Mouse (Mus musculus) 3134 (cell line): Measurements from ENCODE around the gene Mcm7.
"Not testable (repeated sequence)": the region's sequence is repeated elsewhere in the genome, so short reads cannot be mapped to it uniquely, and the experiment has no call there.

Source experiments
- DNase-seq: peaks from one replicate; pipeline ENCODE4 v3.0.0-alpha.2; 2011; ENCODE audit warnings: low spot score; ENCODE audit not compliant: insufficient read length; ENCODE audit errors: extremely low read depth

The Mcm7 gene

DNA sequence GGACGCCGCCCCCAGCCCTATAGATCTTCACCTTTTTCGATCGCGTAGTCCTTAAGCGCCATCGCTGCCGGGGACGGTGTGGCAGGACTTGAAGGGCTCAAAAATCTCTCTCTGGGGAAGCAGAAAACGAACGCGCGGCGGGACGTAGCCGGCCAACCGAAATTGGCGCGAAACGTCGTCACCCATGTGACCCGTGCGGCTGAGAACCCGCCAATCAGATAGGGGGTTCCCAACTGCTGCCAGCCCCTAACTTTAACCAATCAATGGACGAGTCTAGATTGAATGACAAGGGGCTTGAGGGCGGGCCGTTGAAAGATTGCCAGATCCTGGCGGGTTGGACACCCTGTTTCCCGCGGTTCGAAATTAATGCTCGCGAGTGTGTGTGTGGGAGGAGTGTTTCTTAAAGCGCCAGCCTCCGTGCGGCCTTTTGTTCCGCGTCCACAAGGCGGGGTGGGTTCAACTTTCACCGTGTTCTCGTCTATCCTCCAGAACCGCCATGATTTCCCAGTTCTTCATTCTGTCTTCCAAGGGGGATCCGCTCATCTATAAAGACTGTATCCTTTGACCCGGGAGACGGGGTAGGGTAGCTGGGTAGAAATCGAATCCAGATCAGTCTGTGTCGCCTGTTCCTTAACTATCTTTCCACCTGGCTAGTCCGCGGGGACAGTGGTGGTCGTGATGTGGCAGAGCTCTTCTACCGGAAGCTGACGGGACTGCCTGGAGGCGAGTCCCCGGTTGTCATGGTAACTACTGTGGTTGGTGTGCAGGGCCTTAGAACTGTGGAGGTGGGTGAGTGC is at the start of gene Mcm7, which contains the start of gene Ap4m1:
TSS of gene Mcm7 (minus strand) at position 728 of the 797 bp plus-strand sequence.
TSS of gene Ap4m1 (plus strand) at position 308 of the 797 bp plus-strand sequence.
- peak; percentile 94 for DNase-seq

DNA sequence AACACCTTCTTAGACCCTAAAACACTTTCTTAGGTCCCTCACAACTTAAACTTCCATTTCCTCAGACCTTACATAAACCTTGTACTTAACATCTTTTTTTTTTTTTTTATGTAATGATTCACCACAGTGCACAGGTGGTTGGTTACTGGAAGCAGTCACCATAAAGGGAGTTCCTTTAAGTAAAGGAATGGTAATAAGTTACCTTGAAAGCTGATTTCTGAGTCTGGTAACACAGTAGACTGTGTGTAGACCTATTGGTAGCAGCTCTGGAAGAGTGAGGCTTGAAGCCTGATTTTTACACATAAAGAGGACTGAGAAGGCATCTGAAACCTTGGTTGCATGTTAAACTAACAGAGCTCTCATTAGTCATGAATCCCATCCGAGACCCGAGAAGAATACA is 47.6 kb upstream of the Mcm7 start:
- no peak for DNase-seq

DNA sequence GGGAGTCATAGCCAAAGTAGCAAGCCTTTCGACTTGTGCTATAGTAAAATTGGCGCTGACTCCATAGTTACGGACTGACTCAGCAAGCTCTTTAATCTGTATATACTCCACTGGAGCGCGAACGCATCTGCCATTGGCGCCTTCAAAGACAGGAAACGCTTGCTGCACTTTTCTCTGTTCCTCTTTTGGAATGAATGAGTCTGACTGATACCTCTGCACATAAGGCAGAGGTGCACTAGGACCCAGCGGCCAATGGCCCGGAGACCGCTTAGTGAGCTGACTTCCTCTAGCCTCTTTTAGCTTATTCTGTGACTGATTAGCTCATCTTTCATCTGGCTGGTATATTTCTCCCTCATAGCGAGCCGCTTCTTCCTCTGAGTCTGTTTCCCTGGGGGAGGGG is 44.4 kb upstream of the Mcm7 start:
- not testable (repeated sequence) for DNase-seq

DNA sequence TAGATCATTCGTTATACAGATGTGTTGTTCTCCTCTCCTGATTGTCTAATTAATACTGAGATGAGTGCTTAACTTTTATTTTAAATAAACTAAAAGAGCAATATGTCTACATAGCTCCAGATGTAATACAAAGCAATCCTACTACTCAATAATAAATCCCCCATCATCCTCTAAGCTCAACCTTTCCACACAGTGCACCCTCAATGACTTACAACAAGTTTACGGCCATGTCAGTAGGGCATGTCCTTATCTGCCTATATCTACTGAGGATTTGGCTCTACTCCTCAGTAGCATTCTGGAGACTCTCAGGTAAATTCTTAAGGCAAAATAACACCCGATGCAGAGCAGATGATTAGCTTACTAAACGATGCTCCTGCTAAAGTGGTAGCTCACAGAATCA is 35.7 kb upstream of the Mcm7 start:
- no peak for DNase-seq

DNA sequence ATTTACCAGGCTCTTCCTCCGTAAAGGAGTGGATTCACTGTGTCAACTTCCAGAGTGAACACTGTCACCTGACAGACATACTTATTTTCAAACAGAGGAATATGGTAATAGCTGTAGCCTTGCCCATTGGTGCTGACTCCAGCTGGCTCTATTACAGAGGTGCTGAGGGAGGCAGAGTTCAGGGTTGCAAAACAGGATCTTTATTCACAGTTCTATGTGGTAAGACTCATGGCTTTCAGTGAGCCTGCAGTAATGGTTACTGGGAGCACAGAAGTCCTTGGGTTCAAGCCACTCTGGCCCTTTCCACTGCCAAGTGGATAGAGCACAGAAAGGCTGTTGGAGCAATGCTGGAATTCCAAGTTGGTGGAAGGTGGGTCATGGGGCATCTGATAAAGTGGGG is 35.0 kb upstream of the Mcm7 start:
- DNase-seq, result no peak

DNA sequence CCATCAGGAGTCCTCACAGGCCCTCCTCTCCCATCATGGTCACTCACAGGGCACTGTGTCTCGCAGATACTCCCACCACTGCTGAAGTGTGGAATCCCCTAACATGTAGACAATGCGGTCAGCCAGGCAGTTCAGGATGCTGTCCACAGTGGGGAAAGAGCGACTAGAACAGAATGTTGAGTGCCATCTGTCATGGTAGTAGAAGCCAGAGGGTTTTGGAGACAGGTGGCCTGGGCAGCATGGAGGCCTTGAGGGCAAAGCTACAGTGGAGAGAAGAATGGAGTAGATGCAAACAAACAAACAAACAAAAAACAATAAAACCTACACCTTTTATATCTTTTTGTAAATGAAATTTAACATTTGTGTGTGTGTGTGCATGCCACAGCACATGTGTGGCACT is 29.9 kb upstream of the Mcm7 start:
- no peak for DNase-seq

DNA sequence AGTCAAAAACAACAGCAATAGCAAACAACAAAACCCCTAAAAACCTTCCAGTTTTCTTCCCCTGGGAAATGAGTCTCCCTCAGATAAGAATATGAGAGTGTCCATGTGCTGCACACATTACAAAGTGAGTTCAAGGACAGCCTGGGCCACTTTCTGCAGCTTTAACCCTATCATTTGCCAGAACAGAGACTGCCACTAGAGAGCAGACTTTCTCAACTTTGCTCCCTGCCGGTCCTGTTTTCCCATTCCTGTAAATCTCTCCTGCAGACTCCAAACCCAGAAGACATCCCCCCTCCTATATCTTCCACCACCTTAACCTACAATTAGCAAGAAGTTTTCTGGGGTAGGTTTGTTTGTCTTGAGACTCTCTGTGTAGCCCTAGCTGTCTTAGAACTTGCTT is 27.4 kb upstream of the Mcm7 start:
- DNase-seq, result no peak

DNA sequence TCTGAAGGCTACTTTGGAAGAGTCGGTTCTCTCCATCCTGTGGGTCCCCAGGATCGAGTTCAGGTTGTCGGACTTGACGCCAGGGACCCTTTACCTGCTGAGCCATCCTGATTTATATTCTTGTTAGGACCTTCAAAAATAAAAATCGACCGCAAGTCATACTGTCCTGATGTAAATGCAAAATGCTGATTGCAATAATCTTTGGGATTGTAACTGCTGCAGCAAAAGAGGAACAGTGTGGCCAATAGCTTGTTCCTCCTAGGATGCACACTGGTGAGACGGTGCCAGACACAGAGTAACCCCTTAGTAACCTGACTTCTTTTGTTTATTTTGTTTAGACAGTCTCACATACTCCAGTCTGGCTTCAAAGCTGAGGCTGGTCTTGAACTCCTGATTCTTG is 23.2 kb upstream of the Mcm7 start:
- no peak for DNase-seq

DNA sequence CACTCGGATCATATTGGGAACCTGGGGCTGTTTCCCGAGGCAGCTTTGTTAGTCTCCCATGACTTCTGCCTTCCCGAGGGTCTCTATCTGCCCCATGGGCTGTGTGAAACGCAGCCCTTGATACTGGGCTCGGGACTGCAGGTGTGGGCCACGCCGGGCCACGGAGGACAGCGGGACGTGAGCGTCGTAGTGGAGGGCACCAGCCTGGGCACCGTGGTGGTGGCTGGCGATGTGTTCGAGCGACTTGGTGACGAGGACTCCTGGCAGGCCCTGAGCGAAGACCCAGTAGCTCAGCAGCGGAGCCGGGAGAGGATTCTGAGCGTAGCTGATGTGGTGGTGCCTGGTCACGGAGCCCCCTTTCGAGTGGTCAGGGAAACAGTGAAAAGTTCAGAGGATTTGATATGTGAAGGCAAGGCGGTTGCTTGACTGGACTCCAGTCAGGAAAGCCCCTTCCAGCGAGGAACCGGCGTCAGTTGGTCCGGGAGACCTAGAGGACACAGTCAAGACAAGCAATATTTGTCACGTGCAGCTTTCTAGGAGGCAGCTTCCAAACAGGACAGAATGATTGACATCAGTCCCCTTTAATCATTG is 22.6 kb upstream of the Mcm7 start:
- no peak for DNase-seq

DNA sequence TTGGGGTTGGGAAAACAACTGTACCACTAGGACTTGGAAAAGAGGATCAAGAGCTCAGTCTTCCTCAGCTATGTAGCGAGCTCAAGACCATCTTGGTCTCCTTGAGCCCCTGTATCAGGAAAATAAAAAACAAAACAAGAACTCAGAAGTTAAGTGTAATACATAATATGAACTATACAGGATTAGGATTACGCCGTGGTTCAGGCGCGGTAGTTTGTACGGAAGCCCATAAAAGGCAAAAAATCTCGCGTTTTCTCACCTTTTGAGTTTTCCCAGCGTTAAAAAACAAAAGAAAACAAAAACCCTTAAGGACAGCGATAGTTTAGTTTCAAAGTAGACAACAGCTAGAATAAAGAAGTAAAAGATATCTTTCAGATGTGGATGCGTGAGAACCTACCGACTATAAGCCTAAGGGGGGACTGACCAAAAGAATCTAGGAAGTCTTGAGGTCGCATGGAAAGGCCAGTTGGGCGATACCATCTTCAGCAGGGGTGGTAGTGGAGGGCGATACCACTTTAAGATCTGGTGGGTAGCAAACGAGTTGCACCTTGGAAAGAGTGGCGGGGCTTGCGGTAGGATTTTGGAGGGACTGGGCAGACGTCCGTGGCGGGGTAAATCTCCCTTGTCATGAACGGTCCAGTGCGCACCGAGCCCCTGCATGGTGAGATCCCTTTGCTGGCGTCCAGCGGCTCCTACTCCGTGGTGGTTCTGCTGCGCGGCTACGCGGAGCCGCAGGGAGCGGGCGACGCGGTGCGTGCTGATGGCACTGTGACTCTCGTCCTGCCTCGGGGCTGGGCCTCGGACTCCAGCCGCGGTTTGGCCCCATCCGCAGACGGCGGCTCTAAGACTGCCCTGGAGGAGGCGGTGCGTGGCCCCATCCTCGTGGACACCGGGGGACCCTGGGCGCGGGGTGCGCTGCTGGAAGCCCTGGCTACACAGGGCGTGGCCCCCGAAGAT is 21.8 kb upstream of the Mcm7 start, which contains the start of gene Mblac1:
TSS of gene Mblac1 (plus strand) at position 544 of the 957 bp plus-strand sequence.
- peak; percentile 93 for DNase-seq

DNA sequence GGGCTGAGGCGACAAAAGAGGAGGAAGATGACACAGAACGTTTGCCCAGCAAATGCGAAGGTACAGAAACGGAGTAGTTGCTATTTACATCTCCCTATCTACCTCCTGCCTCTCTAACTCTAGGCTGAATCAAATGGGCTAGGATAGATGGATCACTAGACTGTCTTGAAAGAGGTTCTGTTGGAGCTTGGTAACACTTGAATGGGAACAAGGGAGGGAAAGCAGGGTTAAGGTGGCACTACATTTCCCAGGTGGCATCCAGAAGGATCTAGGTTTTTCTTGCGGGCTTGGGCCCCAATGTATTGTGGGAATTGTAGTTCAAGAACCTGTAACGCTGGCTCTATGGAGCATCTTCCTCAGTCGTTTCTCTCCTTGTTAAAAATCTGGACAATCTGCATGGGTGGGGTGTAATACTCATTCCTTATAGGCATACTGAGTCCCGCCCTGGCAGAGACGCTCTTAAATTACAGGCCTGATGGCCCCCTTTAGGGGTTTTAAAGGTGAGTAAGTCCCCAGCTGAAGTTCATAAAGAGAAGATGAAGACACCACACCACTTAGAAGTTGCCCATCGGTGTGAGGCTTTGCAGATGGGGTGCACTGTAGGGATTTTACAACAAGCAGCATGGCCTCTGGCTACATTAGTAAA is 15.6 kb upstream of the Mcm7 start:
- peak; percentile 61 for DNase-seq

DNA sequence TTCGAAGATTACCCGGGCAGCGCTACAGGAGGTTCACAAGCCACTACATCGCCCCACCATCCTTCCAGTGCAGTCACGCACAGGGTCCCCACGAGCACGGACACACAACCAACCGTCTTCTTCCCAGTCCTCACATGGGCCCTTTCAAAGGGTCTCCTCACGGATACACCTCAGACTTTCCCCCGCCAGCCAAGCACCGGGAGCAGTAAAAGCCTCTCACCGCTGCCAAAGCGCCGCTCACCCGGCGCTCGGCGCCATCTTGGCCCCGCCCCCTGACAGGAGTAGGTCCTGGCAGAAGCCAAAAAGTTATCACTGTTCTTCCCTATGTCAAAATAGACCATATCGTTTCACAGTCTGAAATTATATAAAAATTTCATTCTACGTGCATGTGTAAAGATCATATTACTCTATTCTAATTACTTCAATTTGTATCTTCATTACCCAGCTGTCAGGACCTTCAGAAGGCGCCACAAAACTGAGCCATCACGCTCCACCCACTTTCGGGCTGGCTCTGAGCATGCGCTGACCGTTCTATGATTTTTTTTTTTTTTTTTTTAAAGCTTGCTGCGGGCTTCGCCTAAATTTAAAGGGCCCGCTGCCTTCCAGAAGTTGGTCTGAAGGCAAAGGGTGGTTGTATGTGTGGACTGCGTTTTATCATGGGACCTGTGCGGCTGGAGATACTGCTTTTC is 14.9 kb upstream of the Mcm7 start, which contains the start of the genes Taf6 and Cnpy4:
TSS of gene Taf6 (minus strand) at position 502 of the 689 bp plus-strand sequence.
TSS of gene Cnpy4 (plus strand) at position 536 of the 689 bp plus-strand sequence.
- DNase-seq, result peak; percentile 83

DNA sequence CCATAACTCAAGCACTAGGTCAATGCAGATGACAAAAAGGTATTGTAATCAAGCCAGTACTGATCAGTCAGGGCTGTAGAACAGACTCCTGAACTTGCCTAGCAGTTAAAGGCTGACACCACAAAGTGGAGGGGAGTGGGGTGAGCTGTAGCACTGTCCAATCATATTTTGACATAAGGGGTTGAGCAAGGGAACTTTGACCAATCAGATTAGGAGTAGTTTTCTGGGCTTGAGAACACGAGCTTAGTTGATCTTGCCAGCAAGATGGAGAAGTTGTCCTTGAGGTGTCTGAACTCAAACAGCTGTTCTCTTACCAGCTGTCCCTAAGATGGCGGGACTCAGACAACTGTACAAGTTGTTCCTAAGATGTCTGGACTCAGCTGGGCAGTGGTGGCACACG is 995 bp upstream of the Mcm7 start:
- no peak for DNase-seq

DNA sequence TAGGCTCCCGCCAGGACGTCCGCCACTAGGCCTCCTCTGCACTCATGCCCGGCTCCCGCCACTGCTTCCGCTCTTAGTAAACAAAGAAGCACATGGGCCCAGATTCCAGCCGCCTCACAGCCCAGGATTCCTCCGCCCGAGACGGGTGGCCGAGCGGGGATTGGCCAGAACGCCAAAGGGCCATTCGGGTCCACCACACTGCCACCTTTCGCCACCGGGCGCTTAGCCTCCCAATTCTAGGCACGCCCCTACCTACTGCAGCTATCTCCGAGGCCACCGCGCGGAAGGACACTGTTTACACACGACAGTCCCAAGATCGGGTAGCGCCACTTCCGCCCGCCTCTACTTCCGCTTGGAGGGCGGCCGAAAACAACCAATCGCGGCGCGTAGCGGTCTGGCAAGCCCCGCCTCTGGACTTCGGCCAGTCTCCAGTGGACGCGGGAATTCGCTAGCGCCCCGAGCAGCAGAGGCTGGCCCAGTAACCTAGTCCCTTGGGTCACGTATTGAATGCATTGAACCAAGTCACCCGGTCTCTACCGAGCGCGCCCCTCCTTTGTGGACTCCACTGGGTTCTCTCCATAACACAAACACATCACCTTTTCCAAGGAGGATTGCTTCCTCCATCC is 1.2 kb downstream of the Mcm7 start:
- DNase-seq, result peak; percentile 97

DNA sequence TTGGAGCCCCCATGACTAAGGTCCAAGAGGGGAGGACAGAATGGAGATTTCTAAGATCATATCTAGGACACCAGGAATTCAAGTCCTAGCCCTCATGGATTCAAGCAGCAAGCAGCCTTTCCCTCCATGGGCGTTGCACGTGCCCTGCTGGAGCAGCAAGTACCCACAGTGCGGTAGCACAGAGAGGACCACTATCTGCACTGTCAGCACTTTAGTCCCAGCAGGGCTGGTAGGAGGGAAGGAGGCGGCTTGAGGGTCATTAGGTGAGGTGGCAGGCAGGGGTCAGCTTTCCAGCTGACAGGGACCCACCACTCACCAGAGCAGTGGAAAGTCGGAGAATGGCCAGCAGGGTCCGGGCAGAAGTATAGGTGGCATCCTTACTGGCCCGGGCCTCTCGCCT is 6.6 kb downstream of the Mcm7 start:
- DNase-seq, result no peak

DNA sequence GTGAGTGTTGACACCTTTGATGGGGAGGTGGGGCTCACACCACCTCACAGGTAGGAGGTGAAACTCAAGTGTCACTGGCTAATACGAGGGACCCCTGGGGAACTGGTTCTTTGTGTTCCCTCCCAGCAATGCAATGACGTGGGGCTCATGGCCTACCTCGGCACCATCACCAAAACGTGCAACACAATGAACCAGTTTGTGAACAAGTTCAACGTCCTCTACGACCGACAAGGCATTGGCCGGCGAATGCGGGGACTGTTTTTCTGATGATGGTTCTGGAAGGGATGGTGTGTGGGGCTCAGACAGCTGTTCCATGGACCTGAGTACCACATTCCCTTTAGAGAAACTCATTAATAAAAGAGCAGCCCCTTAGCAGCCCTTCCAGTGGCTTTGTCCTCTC is 8.6 kb downstream of the Mcm7 start:
- no peak for DNase-seq

DNA sequence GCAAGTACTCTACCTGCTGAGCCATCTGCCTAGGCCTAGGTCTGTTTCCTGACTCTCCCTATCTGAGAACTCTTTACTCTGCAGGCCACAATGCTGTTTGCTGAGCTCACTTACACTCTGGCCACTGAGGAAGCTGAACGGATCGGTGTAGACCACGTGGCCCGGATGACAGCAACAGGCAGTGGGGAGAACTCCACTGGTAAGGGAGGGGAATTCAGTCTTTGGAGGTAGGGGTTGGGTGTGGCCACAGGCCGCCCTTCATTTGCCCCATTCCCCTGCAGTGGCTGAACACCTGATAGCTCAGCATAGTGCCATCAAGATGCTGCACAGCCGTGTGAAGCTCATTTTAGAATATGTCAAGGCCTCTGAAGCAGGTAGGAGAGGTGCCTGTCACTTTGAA is 9.2 kb downstream of the Mcm7 start:
- no peak for DNase-seq

DNA sequence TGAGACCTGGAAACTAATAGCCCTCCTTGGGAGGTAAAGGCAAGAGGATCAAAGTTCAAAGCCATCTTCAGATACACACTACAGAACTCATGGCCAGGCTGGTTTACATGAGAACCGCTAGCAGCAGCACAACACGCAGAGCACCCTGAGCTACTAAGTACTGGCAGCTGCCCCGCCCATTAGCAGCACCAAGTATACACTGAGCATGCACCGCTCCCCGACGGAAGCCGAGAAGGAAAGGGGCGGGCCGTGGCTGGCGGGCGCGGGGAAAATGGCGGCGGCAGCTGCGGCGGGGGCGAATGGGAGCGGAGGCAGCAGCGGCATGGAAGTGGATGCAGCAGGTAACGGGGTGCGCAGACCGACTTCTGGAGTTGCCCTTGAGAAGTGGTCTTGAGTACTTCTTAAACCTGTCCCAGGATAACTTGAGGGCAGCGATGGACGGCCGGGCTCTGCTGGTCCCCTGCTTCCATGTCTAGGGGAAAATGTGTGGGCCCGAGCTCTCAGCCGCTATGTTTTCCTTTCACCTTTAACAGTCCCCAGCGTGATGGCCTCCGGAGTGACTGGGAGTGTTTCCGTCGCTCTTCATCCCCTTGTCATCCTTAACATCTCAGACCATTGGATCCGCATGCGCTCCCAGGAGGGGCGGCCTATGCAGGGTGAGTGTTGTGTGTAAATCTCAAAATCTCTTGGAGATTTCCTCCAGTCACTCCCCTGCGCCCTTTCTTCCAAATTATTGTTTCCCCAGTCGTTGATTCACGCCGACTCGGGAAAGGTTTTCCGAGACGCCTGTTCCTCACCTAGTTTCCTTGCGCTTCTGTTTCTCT is 11.2 kb downstream of the Mcm7 start, which contains the start of gene Cops6:
TSS of gene Cops6 (plus strand) at position 230 of the 824 bp plus-strand sequence.
- DNase-seq, result peak; percentile 89
